Mouse (Mus musculus) liver, postnatal 0 days (tissue): ENCODE data around the gene Fancd2.

ENCODE experiments used
- CTCF ChIP-seq: sonication (generic); IDR thresholded peaks from 2 replicates; pipeline ENCODE4 v1.5.1; 2016; ENCODE audit warnings: antibody characterized with exemption, low read depth
- EP300 ChIP-seq: IDR thresholded peaks from 2 replicates; pipeline ENCODE4 v1.6.1; 2016; ENCODE audit warnings: antibody characterized with exemption, low read depth, mild to moderate bottlenecking

DNA sequence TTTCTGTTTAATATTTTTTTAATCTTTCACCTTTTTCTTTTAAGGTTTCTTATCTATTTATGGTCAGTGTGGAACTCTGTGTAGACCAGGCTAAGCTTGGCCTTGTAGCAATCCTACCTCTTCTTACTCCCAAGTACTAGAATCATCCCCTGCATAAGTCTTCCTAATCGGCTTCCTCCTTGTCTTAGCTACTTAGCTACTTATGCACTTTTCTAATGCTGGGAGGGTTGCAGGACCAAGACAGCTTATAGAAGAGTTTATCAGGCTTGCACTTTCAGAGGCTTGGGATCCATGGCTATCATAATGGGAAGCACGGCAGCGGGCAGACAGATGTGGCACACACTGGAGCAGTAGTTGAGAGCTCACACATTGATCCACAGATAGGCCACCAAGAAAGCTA lies 47.8 kb downstream of the Fancd2 start:
- no peak for TF ChIP-seq EP300
- no peak for TF ChIP-seq CTCF
